Mouse (Mus musculus) frontal cortex, postnatal 10 days (tissue): Measurements from ENCODE around the gene Tmem72.

Experiments
- DNase-seq, 2 experiments: peaks; one replicate each; pipeline ENCODE4 v3.0.0; 2022; ENCODE audit warnings: low spot score in 2 of 2, mixed read lengths in 1 of 2

Tmem72 gene

GRCm38 (mm10) chr6:116679563-116680288, 37.0 kb downstream of the Tmem72 start:
- DNase-seq, result no peak

GRCm38 (mm10) chr6:116677321-116677720, 39.4 kb downstream of the Tmem72 start:
- DNase-seq, result no peak

GRCm38 (mm10) chr6:116676355-116676913, 40.3 kb downstream of the Tmem72 start:
- no peak for DNase-seq

DNA sequence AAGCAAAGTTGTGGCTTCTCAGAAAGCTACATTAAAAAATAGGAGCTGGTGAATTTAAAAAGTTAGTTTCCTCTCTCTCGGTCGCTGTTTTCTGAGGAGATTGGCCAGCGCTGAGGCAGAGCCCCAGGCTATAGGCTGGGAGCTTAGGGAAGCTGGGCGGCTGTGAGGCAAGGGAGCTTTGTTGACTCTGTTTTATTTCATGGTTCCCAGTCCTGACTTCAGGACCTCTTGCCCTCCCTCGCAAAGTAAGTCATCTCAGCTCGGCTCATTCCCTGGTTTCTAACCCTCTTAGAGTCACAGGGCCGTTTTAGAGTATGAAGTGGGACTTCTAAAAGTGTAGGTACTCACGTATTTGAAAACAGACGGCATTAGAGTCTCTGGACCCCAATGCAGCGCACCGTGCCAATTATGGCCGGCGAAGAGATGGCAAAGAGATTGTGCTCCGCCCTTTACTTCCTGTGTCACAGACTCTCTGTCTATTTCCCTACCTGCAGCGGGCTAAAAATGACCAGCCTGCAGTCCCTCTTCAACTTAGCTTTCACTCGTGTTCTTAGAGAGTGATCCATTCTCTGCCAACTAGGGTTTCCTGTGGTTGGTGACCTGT, 42.3 kb downstream of the Tmem72 start:
- no peak for DNase-seq

GRCm38 (mm10) chr6:116673471-116674282, 43.0 kb downstream of the Tmem72 start, which contains the start of gene Rassf4:
TSS of gene Rassf4 (minus strand) at chr6:116673952.
- DNase-seq, result peak; percentile 54 to 66

DNA sequence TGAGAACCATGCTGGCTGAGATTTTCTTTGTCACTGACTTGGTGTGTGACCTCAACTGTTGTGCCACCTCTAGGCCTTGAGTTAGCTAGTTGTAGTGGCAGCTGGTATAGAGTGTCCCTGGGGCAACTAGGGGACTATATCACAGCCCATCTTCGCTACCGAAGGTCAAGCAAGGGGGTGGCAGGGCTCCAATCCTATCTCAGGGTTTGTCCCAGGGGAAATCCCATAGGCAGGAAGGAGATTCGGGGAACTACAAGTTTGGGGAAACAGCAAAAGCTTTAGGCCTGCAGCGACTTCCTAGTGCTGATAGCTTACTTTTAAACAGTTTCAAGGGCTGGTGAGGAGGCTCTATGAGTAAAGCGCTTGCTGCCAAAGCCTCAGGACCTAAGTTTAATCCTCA, 44.4 kb downstream of the Tmem72 start:
- DNase-seq, result no peak

DNA sequence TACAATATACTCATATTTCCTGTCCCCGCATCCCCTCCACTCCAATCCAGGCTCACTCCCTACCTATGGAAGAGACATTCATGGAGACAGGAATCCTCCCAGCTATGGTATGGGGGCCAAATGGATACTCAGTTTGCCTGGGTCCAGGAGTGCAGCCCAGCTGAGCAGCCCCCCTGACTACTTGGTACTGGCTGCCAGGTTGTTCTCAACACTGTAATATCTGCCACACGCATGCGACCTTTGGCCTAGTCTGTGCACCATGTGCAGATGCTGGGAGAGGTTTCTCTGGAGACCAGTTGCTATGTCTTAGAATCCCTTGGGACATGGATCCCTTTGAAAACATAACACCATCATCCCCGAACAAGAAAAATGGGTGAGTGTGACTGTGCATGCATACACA, 44.9 kb downstream of the Tmem72 start:
- no peak for DNase-seq

DNA sequence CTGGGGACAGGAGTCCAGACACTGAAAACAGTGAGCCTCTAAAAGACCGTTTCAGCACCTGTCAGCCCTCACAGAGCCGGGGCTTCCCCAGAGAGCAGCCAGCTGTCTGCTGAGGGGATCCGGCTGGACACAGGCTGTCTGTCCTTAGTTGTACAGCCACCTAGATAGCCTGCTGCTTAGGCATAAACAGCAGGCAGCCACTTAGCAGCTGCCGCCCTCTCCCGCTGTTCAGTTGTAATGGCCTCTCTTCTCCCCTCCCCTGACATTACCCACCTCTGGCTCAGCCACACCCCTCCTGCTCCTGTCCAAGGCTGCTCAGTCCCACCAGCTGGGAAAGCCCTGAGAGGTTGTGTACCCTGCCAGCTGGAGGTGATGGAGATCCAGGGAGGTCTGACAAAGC, 45.7 kb downstream of the Tmem72 start:
- DNase-seq, result no peak

DNA sequence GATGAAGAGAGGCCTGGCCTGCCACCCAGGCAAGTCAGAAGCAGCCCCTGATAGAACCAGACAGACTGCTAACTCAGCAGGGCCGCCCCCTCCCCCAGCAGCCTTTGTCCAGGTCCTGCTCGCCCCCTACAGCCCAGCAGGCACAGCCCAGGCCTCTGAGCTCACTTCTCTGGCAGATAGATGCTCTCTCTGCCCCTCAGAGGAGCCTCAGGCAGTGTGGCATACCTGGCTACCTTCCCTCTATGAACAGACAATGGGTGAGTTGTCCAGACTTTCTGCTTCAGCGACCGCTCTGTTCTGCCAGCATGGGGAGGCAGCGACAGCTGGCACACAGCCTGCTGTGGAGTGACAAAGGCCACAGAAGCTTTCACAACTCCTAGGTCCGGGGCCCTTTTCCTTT, 46.6 kb downstream of the Tmem72 start:
- no peak for DNase-seq

DNA sequence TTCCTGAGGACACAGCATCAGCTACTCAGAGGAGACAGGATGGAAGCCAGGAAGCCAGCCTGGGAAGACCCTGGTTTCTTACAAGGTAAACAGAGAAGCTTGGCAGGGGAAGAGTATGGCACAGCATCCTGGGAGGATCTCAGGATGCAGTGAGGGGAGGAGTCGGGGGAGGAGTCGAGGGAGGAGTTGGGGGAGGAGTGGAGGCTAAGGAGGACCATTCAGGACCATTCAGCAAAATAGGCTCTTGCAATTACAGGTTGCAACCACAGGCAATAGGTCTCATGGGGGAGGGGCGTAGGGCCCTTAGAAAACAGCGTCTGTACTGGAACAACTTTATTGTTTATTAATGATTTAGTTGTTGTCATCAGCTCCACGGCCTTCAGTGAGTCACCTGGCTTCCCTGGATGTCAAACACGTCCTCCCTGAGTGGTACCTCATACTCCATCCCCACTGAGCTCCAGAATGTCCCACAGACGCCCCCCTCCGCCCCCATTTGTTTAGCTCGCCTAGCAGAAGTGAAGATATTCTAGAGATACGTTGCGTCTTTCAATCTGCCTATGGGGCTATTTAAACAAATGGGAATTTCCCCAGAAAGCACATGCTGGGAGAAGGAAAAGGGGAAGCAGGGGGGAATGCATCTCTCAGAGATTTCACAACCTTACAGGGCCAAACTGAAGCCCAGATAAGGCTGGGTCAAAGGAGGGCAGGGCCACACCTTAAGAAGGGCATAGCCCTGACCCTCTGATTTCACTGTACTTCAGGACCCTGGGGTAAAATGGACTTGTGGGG, 47.8 kb downstream of the Tmem72 start:
- DNase-seq, result no peak

GRCm38 (mm10) chr6:116667382-116667781, 49.3 kb downstream of the Tmem72 start:
- no peak for DNase-seq

DNA sequence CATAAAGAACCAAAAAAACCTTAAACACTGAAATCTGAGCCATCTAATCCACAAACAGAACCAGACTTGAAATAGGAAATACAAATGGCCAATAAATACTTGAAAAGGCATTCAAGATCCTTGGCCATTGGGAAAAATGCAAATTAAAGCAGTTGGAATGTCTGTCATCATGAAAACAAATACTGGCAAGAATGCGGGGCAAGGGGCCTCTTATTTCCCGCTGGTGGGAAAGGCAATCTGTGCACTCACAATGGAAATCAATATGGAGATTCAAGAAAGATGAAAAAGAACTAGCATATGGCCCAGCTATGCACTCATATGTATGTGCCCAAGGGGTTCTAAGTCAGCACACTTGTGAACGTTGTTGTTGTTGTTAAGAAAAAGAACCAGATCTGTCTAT, 49.8 kb downstream of the Tmem72 start:
- DNase-seq, result no peak

DNA sequence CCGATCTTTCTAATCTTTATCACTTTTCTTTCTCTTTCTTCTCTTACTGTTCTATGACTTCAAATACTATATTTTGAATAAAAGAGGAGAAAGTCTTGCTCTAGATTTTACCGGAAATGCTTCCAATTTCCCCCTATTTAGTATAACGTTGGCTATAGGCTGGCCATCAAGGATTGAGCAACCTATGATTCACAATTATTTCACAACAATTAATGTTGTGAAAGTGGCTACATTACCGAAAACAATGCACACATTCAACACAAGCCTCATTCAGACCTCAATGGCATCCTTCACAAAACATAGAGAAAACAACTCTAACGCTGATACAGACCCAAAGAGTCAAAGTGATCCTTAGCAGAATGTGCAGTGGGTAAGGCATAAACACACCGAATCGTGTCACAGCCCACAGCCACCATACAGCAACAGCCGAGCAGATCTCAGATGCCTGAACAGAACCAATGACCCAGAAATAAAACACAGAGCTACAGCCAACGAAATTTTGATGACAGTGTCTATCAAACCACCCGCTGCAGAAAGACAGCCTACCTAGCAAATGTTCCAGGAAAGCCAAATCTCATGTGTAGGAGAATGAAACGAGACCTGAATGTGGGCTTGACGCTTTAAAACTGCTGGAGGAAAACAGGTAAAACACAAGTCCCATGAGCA, 50.5 kb downstream of the Tmem72 start:
- no peak for DNase-seq

DNA sequence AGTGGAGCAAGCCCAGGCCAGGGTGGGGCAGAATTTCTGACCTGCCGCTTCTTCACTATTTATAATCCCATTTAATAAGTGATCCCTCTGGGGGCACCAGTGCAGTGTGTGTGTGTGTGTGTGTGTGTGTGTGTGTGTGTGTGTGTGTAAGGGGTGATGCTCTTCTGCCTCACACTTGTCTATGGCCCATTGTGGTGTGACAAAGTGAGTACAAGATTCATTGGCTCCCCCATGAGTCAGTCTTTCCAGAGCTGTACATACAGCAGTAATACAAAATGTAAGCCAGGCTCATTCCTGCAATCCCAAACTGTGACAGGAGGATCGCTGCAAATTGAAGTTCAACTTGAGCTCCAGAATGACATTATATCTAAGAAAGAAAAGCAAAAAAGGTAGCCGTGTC, 51.9 kb downstream of the Tmem72 start:
- no peak for DNase-seq

GRCm38 (mm10) chr6:116664031-116664430, 52.7 kb downstream of the Tmem72 start:
- no peak for DNase-seq

- no peak for DNase-seq
These were observed 53.3 kb downstream of the Tmem72 start for GRCm38 (mm10) chr6:116663364-116663763.

DNA sequence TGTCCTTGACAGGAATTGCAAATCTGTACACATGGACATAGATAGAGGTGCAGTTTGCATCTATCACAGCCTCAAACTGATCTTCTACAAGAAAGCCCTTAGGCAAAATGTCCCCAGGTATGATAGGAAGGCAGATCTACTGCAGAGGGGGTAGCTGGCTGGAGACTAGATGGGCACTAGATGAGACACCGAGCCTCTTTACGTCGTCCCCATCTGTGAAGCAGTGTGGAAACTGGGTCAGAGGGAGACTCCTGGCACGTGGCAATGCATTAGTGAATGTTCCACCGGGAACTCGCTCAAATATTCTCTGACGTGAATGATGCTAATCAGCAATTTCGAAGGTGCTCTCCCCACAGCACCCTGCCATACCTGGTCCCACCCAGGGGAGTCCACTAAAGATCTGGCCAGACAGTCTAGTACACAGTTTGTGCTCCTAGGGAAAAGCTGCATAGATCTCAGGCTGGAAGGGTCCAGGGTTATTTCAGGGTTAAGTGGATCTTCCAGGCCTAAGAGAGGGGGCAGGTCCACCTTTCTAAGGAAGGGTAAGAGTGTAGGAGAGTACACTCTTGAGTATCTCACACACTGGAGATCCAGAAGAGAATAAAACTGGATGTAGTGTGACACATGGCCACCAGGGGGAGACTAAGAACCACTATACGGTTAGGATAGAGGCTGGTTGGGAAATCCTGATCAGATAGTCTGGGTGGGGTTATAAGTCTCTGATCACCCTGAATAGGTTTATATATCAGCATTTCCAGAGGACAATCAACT, 62.8 kb downstream of the Tmem72 start:
- peak in 1 of 2 experiments; percentile 58 for DNase-seq

DNA sequence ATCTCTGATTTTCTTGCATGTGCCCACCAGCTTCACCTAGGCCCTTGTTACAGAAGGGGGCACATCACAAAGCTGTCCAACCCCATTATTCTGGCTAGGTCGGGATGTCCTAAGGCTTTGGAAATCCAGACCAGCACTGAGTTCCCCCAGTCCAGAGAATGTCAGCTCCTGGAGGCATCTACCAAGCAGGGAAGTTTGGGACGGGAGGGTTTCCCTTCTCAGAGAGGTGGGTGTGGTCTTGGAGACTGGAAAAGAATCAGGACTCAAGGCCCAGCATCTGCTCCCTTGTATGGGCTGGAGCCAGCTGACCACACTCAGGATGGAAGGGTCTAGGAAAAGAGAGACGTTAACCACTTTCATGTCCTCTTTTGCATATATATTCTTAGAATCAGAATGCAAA, 63.5 kb downstream of the Tmem72 start:
- no peak for DNase-seq

DNA sequence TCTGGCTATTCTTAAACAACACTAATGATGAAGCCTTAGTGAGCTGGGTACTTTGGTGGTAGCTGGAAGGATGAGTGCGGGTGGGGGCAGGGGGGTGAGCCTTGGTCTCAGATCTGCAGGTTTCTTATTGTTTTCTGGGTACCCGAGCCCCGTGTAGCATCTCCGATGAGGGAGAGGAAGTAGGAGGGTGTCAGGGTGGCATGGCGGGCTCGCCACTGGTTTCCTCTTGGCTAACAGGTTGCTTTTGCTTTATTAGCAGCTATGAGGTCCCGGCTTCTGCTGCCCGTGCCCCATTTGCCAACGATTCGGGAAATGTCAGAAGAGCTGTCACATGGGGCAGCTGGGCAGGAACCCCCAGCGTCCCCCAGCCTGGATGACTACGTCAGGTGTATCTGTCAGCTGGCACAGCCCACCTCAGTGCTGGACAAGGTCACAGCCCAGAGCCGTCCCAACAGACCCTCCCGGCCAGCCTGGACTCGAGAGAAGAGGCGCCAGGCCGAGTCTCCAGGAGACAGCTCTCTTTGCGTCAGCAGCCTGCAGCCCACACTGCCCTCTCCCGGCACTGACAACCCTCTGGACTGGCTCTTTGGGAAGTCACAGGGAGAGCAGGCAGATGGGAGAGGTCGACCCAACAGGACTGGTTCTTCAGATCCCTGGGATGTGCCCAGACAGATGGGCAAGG, 65.1 kb downstream of the Tmem72 start:
- no peak for DNase-seq

- DNase-seq, result no peak
These were observed 66.3 kb downstream of the Tmem72 start, which contains the start of gene Depp1 for GRCm38 (mm10) chr6:116650406-116650805. TSS of gene Depp1 (plus strand) at chr6:116650609.
